In genomic region chr1:75425796-75426471, GRCm38 (mm10) we compare ENCODE assay signal across 1 mouse cellular context.
TF ChIP-seq lines count a peak whose summit lies in the region.

No protein-coding gene starts in this region.

TF ChIP-seq in CH12.LX, 34 proteins besides CTCF, POLR2A, EP300 and RAD21 (continued from another document):
- TF ChIP-seq JUND (conservative IDR thresholded peaks at IDR 0.05; ENCODE audit: low read depth, low read length): no peak
- TF ChIP-seq SMC3 (IDR thresholded peaks at IDR 0.05; ENCODE audit: low read depth, low read length): peak; percentile 13; the same call in 1 of the 2 replicates
- TF ChIP-seq IRF4 (IDR thresholded peaks at IDR 0.05; ENCODE audit: low read depth, low read length): no peak
- TF ChIP-seq JUN (IDR thresholded peaks at IDR 0.05; ENCODE audit: insufficient read depth, low read depth, low read length): no peak
- TF ChIP-seq MYC (IDR thresholded peaks at IDR 0.05; ENCODE audit: low read depth, low read length): no peak
- no peak for TF ChIP-seq MAFK (IDR thresholded peaks at IDR 0.05; ENCODE audit: insufficient replicate concordance, low read length)
- no peak for TF ChIP-seq PAX5 (IDR thresholded peaks at IDR 0.05; ENCODE audit: low read length)
- no peak for TF ChIP-seq ZKSCAN1 (IDR thresholded peaks at IDR 0.05; ENCODE audit: borderline replicate concordance, low read depth, low read length)
